Mouse (Mus musculus) urinary bladder, adult 2 months (tissue): Measurements from ENCODE around the gene Nrip2. TPM values are rescaled to one million over a fixed set of nuclear protein-coding genes. Genes with fewer than 3 reads are reported as not detected.

Experiments used
- DNase-seq: peaks from one replicate; pipeline ENCODE4 v3.0.0; 2022; ENCODE audit warnings: low spot score
- polyA plus RNA-seq: library from polyadenylated mRNA; depleted of rRNA; stranded (reverse); fragments of >200 nt; gene quantifications from 2 replicates; pipeline ENCODE4 v1.2.3, GENCODE M21; 2012; rRNA removed

Gene Nrip2
- polyA plus RNA-seq, 1 experiment: 5.0 TPM

GRCm38 (mm10) chr6:128437731-128438316, 38.7 kb downstream of the Nrip2 start:
- peak; percentile 61 for DNase-seq

- DNase-seq: peak; percentile 93
These were observed 39.3 kb downstream of the Nrip2 start, which contains the start of gene Fkbp4 for GRCm38 (mm10) chr6:128438317-128438870. Gene Fkbp4 (minus strand): TSS chr6:128438677.

- DNase-seq: no peak
These were observed 39.8 kb downstream of the Nrip2 start for GRCm38 (mm10) chr6:128438871-128439341.

GRCm38 (mm10) chr6:128440238-128440637, 41.1 kb downstream of the Nrip2 start:
- no peak for DNase-seq

GRCm38 (mm10) chr6:128445761-128446535, 46.9 kb downstream of the Nrip2 start:
- DNase-seq: no peak

GRCm38 (mm10) chr6:128447063-128447462, 48.0 kb downstream of the Nrip2 start:
- DNase-seq: no peak

GRCm38 (mm10) chr6:128455835-128456605, 56.9 kb downstream of the Nrip2 start:
- no peak for DNase-seq

- DNase-seq: no peak
These were observed 58.1 kb downstream of the Nrip2 start for GRCm38 (mm10) chr6:128457186-128457585.

- no peak for DNase-seq
These were observed 61.2 kb downstream of the Nrip2 start for GRCm38 (mm10) chr6:128460321-128460720.

GRCm38 (mm10) chr6:128460729-128461503, 61.8 kb downstream of the Nrip2 start:
- no peak for DNase-seq

- DNase-seq: no peak
These were observed 62.5 kb downstream of the Nrip2 start for GRCm38 (mm10) chr6:128461606-128462005.

- no peak for DNase-seq
These were observed 65.9 kb downstream of the Nrip2 start for GRCm38 (mm10) chr6:128464996-128465395.

Other genes with a start within 250 kb of the Nrip2 start
- 0.50 and 0.75 TPM in 2 replicates for gene Tead4, start 98.5 kb upstream of the Nrip2 start, polyA plus RNA-seq
- gene Tulp3, start 43.4 kb upstream of the Nrip2 start, polyA plus RNA-seq: 22.6 TPM in 2 replicates
- 12.9 and 18.6 TPM in 2 replicates for gene Rhno1, start 36.4 kb upstream of the Nrip2 start, polyA plus RNA-seq
- 4.7 and 5.0 TPM in 2 replicates for gene Foxm1, start 36.3 kb upstream of the Nrip2 start, polyA plus RNA-seq
- 0.10 TPM in 1 of 2 replicates, not detected in the other for gene Tex52, start 23.8 kb upstream of the Nrip2 start, polyA plus RNA-seq
- not detected in 2 replicates for gene Gm44596, start 23.8 kb upstream of the Nrip2 start, polyA plus RNA-seq
- gene Itfg2, start 25.6 kb downstream of the Nrip2 start, polyA plus RNA-seq: 10.9 and 15.7 TPM in 2 replicates
- 115 and 121 TPM in 2 replicates for gene Fkbp4, start 39.4 kb downstream of the Nrip2 start, polyA plus RNA-seq
- 0.09 TPM in 1 of 2 replicates, not detected in the other for gene Pzp, start 127.4 kb downstream of the Nrip2 start, polyA plus RNA-seq
- gene A2ml1, start 182.3 kb downstream of the Nrip2 start, polyA plus RNA-seq: not detected in 2 replicates
- 0.22 and 0.29 TPM in 2 replicates for gene Klrb1a, start 224.2 kb downstream of the Nrip2 start, polyA plus RNA-seq